In the genomic region with DNA sequence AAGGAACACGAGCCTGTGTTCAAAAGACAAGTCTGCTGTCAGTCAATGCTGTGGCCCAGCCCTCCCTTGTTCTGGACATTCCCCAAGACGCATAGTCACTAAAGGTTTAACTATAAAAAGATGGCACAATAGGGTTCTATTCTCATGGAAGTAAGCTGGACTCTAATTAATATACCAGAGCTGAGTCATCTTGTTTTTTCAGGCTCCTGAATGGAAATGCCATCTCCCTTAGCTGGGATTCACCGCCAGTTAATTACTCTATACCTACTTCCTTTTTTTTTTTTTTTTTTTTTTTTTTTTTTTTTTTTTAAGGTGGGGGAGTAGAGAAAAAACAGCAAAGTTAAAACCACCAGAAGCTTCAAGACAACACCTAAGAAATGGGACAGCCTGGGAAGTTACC, we compare ENCODE assay signal across 14 mouse cellular contexts.
"Had no signal": no experiment of that assay in that cellular context is flagged by ENCODE, and none has a peak within 500 bp of the region (broad histone marks: within the 10 kb centered on the region; RNA-seq: fewer than 3 reads in every experiment).

No protein-coding gene starts in this region.

- DNase-seq: lung, adult 2 months; lung, postnatal 36 days; midbrain, embryonic 14.5 days; thymus, adult 2 months; thymus, postnatal 25 days had no signal

- H3K27me3 ChIP-seq: liver, embryonic 15.5 days; neural tube, embryonic 12.5 days had no signal

- ATAC-seq: lung, postnatal 0 days had no signal

- H3K4me3 ChIP-seq: layer of hippocampus, adult 2 months; limb, embryonic 10.5 days; liver, embryonic 15.5 days; midbrain, embryonic 10.5 days; neural tube, embryonic 12.5 days had no signal

- H3K9me3 ChIP-seq: limb, embryonic 10.5 days; liver, embryonic 15.5 days; midbrain, embryonic 10.5 days; neural tube, embryonic 12.5 days had no signal

- H3K4me1 ChIP-seq: liver, embryonic 15.5 days; neural tube, embryonic 12.5 days had no signal

- H3K4me2 ChIP-seq: liver, embryonic 11.5 days; liver, embryonic 15.5 days; neural tube, embryonic 12.5 days had no signal

- H3K9ac ChIP-seq: liver, embryonic 15.5 days; neural tube, embryonic 12.5 days had no signal

- H3K36me3 ChIP-seq: limb, embryonic 10.5 days; liver, embryonic 15.5 days; midbrain, embryonic 10.5 days; neural tube, embryonic 12.5 days had no signal

- H3K27ac ChIP-seq: kidney, postnatal 0 days; layer of hippocampus, adult 2 months; limb, embryonic 10.5 days; liver, embryonic 15.5 days; midbrain, embryonic 10.5 days; neural tube, embryonic 12.5 days; stomach, postnatal 0 days had no signal
